Mouse (Mus musculus): ENCODE data around the gene Rhoh. TPM values are rescaled to one million over a fixed set of nuclear protein-coding genes. Genes with fewer than 3 reads are reported as not detected.

Rhoh gene
- total RNA-seq, 2 experiments from 2014 or later, result 0.26 to 0.31 TPM

GRCm38 (mm10) chr5:65908751-65909150, 47.7 kb downstream of the Rhoh start:
- TF ChIP-seq CTCF (IDR thresholded peaks at IDR 0.05), result no peak
- no peak overlapping the region for H3K4me3 ChIP-seq
- H3K27ac ChIP-seq, result no peak overlapping the region
- DNase-seq, result no peak
- intact Hi-C loops (cut with DNase I), result no loop called here

- no peak overlapping the region for H3K27ac ChIP-seq
- no peak for TF ChIP-seq CTCF (IDR thresholded peaks at IDR 0.05)
- no peak for DNase-seq
- intact Hi-C loops (cut with DNase I), result no loop called here
- H3K4me3 ChIP-seq, result no peak overlapping the region
Measured at GRCm38 (mm10) chr5:65909321-65909720, 48.3 kb downstream of the Rhoh start.

- no peak overlapping the region for H3K27ac ChIP-seq
- no peak for DNase-seq
- H3K4me3 ChIP-seq, result no peak overlapping the region
- no peak for TF ChIP-seq CTCF (IDR thresholded peaks at IDR 0.05)
- intact Hi-C loops (cut with DNase I), result no loop called here
Measured at GRCm38 (mm10) chr5:65910398-65910797, 49.4 kb downstream of the Rhoh start.

DNA sequence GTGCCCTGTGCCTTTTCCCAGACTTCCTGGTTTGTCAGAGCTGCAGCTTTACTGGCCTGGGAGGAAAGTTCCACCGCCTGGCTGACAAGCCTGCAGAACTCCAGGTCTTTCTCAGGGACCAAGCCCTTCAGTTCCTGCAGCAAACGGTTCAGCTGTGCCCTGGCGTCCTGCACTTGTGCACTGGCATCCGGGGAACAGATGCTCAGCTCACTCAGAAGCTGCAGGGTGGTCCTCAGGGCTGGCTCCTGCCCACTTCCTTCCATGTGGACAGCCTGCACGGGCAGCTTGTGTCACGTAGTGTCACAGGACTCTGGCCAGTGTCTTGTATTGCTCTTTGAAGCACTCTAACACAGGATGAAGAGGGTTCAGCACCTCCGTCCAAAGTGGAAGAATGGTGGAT, 50.7 kb downstream of the Rhoh start:
- no peak overlapping the region for H3K27ac ChIP-seq
- no peak overlapping the region for H3K4me3 ChIP-seq
- intact Hi-C loops (cut with DNase I), result no loop called here
- no peak for TF ChIP-seq CTCF (IDR thresholded peaks at IDR 0.05)
- DNase-seq, result no peak

DNA sequence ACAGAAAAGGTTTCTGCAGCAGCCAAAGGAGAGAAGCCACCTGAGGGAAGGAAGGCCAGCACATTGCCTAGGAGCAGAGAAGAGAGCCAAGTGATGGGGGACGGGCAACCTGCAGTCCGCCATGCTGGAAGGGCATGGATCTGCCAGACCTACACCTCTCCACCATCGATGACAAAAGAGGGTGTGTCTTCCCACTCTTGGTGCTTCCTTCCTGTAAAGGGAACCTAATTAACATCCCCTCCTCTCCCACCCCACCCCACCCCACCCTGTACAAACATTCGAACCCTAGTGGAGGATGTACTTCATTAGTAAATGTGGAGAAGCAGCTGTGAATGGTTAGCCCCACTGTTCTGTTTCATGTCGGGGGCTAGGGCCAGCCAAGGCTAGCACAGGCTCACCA, 51.2 kb downstream of the Rhoh start:
- intact Hi-C loops (cut with DNase I), result no loop called here
- Histone ChIP-seq H3K4me3 (no peak overlapping the region), H3K27ac (no peak overlapping the region)
- no peak for DNase-seq
- no peak for TF ChIP-seq CTCF (IDR thresholded peaks at IDR 0.05)

- H3K4me3 ChIP-seq, result no peak overlapping the region
- no peak for DNase-seq
- intact Hi-C loops (cut with DNase I), result no loop called here
- no peak for TF ChIP-seq CTCF (IDR thresholded peaks at IDR 0.05)
- H3K27ac ChIP-seq, result no peak overlapping the region
Measured at GRCm38 (mm10) chr5:65913126-65913525, 52.1 kb downstream of the Rhoh start.

DNA sequence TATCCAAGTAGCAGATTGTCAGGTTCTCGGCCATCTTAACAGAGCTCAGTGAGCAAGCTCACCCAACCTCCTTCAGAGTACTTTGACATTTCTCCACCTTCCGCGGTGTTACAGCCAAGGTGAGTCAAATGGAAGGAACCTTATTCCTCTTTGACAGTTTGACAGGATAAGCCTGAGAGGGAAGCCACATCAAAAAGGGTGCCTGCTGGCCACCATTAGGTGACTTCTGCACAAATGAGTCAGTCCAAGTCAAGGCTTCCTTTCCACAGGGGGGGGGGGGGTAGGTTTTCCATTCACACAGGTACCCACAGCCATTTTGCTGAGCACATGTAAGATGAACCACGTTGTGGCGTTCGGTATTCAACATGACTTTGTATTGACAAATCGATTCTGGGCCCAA, 53.3 kb downstream of the Rhoh start:
- DNase-seq, result no peak
- TF ChIP-seq CTCF (IDR thresholded peaks at IDR 0.05), result no peak
- no peak overlapping the region for H3K4me3 ChIP-seq
- intact Hi-C loops (cut with DNase I), result no loop called here
- H3K27ac ChIP-seq, result no peak overlapping the region

- H3K27ac ChIP-seq, result no peak overlapping the region
- no peak for TF ChIP-seq CTCF (IDR thresholded peaks at IDR 0.05)
- DNase-seq, result no peak
- no peak overlapping the region for H3K4me3 ChIP-seq
- intact Hi-C loops (cut with DNase I), result no loop called here
Measured at GRCm38 (mm10) chr5:65916930-65917329, 55.9 kb downstream of the Rhoh start.

- intact Hi-C loops (cut with DNase I), result no loop called here
- no peak for TF ChIP-seq CTCF (IDR thresholded peaks at IDR 0.05)
- no peak for DNase-seq
- Histone ChIP-seq H3K4me3 (no peak overlapping the region), H3K27ac (no peak overlapping the region)
Measured at GRCm38 (mm10) chr5:65918601-65919000, 57.6 kb downstream of the Rhoh start.

DNA sequence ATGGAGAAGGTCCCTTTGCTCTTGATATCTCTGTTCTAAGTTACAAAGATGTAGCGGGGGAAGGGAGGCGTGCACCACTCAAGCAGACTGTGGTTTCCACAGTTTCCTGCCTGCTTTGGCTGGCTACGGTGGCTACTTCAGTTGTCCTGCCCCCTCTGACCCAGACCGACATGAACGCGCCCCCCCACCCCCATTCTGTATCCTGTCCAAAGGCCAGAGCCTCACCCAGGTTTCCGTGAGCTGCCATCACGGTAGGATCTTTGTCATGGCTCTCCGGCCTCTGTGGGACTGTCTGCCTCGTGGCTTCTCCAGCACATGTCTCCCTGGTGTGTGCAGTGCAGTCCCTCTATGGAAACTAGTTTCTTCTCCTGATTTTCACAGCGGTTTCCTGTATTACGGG, 58.3 kb downstream of the Rhoh start:
- DNase-seq, result no peak
- intact Hi-C loops (cut with DNase I), result no loop called here
- H3K27ac ChIP-seq, result no peak overlapping the region
- H3K4me3 ChIP-seq, result no peak overlapping the region
- no peak for TF ChIP-seq CTCF (IDR thresholded peaks at IDR 0.05)

DNA sequence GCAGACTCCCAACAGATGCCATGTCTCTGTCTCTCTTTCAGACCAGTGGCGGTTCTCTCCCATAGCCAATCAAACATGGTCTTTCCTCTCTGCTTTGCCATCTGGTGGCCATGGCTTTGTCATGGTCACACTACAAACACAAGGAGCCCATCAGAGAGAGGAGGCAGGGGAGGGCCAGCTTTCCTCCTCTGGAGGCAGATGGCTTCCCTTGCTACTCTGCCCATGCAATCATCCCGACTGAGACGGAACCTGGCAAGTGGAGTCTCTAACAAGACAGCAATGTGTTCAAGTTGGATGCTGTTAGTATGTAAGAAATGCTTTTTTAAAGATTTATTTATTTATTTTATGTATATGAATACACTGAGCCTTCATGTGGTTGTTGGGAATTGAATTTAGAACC, 58.9 kb downstream of the Rhoh start:
- no peak overlapping the region for H3K27ac ChIP-seq
- no peak for DNase-seq
- intact Hi-C loops (cut with DNase I), result no loop called here
- TF ChIP-seq CTCF (IDR thresholded peaks at IDR 0.05), result no peak
- no peak overlapping the region for H3K4me3 ChIP-seq

DNA sequence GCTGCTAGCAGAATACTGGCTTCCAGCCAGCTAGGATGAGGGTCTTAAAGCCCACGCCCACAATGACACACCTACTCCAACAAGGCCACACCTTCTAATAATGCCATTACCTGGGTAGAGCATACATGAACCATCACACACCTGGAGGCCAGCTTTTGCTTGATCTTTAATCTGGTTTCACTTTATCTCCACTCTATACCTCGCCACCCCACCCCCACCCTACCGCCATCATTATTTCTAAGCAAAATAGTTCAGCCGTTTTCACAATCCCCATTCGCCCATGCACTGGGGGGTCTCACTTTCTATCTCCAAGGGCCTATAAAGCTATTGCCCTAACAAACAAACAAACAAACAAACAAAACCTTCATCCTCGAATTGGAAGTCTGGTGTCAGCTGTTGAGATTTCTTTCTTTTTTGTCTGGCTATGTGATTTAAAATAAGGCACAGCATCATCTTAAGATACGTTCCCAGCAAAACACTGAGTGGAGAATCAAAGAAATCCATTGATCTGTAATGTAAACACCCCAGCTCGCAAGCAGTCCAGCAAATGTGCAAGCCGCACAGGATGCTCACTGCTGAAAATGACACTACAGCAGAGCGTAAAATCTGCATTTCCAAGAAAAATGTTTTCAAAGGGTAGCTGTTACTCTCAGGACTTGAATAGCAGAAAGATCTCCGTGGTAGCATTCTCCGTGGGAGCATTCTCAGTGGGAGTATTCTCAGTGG, 59.9 kb downstream of the Rhoh start:
- intact Hi-C loops (cut with DNase I), result no loop called here
- H3K4me3 ChIP-seq, result no peak overlapping the region
- H3K27ac ChIP-seq, result no peak overlapping the region
- TF ChIP-seq CTCF (IDR thresholded peaks at IDR 0.05), result no peak
- no peak for DNase-seq

GRCm38 (mm10) chr5:65921477-65922138, 60.6 kb downstream of the Rhoh start:
- intact Hi-C loops (cut with DNase I), result no loop called here
- TF ChIP-seq CTCF (IDR thresholded peaks at IDR 0.05), result no peak
- Histone ChIP-seq H3K27ac (no peak overlapping the region), H3K4me3 (no peak overlapping the region)
- DNase-seq, result no peak

GRCm38 (mm10) chr5:65926666-65927065, 65.7 kb downstream of the Rhoh start:
- DNase-seq, result no peak
- no peak overlapping the region for H3K27ac ChIP-seq
- TF ChIP-seq CTCF (IDR thresholded peaks at IDR 0.05), result no peak
- no peak overlapping the region for H3K4me3 ChIP-seq
- intact Hi-C loops (cut with DNase I), result no loop called here
